Mouse (Mus musculus): ENCODE results near the gene Scube1.
A peak's percentile ranks its signal among the peaks of the same experiment; 100 is the strongest.

The Scube1 gene

DNA sequence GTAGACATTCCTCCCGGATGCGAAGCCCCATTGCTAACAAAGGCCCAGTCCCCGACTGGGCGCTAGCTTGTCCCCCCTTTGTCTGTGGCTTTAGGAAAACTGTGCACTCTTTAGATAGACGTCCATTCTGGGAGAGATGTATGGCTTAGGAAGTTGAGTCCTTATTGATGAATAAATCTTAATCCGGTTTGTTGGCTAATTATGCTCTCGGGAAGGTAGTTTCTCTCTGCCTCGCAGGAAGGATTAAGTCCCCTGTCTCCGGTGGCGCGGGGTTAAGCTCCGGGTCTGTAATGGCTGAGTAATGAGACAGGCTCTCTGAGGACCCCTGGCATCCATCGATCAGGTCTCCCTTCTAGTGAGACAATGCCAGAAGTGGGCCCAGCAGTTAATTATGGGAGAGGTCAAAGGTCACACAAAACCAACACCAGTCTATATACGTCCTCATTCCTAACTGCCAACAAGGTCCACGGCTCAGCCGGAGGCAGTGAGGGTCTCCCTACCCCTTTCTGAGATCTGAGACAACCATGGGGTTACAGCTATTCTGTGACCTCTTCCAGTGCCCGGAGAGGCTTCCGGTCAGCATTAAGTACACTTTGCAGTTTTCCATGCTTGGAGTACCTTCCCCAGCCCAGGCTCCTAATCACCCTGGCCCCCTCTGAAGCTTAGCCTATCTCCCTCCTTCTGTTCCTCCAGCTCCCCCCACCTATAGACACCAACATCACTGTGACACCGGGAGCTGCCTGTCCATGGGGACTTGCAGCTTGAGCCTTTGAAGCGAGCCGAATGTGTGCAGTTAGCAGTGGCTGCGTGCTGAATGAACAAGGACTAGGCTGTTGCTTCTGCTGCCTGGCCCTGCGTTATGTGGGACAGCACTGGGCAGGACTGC is 14.7 kb downstream of the Scube1 start:
- DNase-seq (ENCODE audit: low spot score): no peak

DNA sequence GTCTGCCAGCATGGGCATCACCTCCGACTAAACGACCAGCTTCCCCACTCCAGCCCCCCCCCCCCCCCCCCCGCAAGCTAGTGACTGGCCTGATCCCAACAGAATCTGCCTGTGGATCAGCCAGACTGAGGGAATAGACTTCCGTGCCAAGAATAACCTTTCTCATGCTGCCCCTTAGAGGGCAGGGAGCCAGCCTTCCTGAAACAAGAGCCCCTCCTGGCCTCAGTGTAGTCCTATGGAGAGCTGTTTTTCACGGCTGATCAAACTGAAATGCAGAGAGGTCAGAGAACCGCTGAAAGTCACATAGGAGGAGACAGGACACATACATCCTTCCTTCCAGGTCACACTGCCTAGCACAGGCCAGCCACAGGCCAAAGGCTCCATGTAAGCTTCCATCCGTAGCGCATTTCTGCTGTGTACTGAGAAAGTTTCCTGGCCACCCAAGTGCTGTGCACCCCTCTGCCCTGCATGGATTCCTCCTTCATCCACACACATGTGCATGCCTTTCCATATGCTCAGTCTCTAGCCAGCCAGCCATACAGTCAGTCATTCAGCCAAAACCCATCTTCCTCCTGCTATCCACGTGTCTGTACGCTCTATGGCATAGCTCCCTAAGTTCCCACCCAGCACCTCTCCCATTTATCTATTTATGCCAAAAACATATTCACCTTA is 18.2 kb downstream of the Scube1 start:
- no peak for DNase-seq (ENCODE audit: low spot score)

DNA sequence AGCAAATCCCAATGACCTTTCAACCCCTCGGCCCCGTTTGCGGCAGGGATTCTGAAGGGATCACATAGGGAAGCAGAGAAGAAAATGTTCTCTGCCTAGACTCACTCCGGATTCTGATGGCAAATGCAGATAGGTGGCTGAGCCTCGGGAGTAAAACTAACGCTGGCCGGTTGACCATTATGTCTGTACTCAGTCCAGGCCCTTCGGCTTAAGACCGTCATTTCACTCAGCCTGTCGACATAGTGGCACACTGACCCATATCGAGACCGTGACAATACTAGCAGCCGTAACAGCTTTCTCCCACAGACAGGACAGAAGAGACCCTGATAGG is 24.3 kb downstream of the Scube1 start:
- DNase-seq (ENCODE audit: low spot score): no peak

DNA sequence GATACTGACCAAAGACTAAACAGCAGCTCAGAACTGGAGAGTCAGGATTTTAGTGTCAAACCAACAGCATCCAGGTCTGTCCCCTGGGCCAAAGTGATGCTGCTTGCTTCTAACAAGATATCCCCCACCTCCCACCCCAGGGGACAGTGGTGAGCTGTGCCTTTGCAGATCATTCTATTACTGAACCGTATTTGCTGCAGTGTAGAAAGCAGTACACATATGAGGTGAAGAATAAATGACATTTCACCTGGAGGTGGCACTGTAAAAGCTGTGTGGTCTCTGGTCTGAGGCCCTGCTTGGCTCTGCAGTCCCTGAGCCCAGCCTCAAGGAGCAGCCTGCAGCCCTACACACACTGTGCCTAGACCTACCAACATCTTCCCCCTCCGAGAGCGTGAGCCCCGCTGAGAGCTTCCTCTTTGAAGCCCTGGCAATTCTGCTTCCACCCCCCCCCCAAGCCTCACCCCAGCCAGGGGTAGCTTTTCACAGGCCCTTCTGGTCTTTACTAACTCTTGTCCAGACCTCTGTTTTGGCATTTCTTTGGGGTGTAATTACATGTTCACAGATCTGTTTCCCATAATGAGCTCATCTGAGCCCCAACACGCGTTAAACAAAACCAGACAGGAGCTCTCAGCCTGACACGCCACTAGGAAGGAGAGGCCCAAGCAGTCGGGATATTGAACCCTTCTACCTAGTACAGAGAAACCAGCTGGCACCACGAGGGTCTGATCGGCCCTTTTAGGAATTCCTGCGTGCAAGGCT is 24.8 kb downstream of the Scube1 start:
- no peak for DNase-seq (ENCODE audit: low spot score)

DNA sequence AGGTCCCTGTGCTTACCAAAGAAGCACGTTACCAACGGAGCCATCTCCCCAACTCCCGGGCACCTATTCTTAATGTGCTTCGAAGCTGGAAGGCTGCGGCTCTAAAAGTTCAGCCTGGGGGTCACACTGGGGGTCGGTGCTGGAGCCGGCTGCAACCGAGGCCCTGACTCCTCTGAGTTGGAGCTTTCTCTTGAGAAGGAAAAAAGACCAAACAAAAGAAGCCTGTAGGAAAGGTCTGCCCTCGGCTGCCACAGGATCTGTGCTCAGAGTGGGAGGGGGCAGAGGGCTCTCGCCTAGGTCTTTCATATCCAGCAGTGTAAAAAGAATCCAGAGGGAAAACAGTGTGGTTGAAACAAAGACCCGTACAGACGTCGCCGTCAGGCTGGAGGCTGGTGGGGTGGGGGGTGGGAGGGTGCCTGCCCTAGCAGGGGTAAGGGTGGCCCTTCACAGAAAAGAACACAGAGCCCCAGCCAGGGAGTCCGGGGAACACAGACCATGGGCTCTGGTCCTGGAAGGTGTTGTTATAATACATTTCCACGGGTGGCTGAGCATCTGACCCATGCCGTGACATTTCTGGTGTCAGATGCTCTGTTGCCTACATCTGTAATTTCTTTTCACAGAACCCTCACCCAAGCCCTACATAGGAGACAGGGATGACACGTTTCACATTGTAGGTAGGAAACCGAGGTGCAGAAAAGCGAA is 25.5 kb downstream of the Scube1 start:
- DNase-seq (ENCODE audit: low spot score): no peak

DNA sequence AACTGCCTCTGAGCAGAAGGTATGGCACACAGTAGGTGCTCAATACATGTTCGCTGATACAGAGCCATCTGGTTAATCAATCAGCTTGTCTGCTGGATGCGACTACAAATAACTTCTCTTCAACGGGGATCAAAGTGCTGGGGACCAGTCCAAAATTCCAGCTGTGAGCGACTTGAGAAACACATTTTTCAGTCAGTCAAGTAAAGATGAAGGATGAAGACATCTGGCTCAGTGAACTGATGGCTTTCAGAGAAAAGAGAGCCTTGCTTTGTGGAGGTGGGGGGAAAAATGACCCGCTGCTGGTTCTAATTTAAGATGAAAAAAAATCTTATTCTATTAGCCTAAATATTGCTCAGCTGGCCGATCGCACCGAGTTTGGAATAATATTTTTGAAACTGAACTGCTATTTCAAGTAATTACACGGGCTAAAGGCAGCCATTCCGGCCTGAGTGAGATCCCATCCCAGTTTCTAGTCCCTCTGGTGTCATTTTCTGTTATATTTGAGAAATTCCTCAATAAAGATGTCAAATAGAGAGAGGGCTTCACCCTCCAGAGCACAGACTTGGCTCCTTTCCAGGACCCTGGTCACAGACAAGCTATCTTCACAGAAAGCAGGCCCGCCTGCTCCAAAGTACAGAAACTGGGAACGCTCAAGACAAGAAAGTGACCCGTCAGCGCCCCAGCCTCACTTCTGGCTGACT is 28.0 kb downstream of the Scube1 start:
- DNase-seq (ENCODE audit: low spot score): no peak

DNA sequence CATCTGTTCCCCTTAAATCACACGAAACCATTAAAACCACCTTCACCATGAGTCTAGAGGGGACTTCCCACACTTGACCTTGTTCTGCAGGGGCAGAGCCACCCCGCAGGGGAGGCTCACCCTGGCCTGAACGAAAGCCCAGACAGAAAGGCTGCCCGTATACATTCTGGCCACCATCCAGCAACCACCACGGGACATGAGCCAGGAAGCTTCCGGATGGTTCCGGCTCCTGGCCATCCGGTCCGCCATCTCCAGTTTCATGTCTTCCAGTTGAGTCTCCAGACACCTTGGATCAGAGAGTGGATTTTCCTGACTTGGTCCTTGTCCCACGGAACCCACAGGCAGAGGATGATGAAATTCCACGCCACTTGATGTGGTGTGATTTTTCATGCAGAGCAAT is 29.7 kb downstream of the Scube1 start:
- no peak for DNase-seq (ENCODE audit: low spot score)

DNA sequence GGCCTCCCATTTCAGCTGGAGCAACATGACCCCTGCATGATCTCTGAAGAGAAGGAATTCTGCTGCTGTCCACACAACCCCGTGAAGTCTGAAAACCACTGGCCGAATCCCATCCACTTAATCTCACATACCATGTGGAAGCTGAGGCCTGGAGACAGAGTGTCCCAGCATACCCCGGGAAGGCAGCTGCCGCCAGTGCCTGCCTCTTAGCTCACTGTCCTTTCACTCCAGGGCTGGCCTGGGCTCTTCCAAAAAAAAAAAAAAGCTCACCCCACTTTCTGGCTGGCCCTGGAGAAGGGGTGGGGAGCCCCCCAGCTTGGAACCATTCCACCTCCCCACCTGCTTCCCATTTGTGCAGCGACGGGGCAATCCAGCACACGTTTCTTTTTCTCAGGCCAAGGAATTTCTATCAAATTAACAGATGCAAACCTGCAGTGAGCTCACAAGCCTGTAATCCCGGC is 32.9 kb downstream of the Scube1 start:
- DNase-seq (ENCODE audit: low spot score): peak; percentile 14

DNA sequence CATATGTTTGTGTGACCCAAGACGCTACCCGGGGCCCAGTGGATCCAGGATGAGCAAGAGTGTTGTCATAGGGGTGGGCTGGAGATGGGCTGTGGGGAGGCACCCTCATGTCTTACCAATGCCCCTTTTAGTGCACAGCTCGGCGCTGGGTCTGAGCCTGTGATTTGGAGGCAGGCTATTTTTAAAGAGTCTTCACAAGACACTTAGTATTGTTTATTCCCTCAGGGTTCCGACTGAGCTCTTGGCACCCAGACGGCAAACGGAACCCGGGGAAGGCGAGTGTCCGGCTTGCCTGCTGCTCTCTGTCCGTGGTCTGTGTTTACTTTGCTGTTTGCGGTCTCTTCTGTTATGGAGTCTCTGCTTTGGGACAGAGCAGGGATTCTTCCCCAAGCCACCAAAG is 34.9 kb downstream of the Scube1 start:
- DNase-seq (ENCODE audit: low spot score): no peak

DNA sequence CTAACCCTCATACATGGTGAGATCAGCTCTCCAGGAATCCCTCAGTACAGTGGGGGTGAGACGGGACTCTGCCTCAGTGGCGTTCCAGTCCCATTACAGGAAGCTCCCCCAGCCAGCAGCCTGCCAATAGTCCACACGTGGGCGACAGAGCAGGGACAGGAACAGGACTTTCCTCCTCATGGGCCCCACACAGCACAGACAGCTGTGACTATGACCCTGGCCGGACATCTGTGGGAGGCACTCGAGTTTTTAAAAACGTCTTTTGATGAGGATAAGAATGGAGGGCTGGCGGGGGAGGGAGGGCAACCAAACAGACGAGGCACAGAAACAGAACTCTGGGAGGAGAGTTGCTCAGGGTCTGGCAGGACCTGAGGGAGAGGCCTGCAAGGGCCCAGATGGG is 38.2 kb downstream of the Scube1 start:
- peak; percentile 42 for DNase-seq (ENCODE audit: low spot score)

DNA sequence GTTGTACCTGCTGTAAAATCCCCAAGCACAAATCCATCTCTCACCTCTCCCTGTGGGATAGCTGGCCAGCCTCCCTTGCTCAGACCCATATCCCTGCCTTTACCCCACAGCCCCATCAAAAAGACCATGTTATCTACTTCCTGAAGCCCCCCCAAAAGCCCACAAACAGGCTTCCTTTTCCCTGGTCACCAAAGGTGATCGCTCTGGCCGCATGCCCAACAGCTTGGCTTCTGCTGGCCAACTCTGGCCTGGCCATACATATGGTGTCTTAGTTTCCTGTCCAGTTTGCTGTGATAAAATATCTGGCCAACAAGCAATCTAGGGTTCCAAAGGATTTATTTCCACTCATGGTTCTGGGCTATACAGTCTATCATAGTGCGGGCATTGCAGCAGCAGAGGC is 38.9 kb downstream of the Scube1 start:
- DNase-seq (ENCODE audit: low spot score): no peak

DNA sequence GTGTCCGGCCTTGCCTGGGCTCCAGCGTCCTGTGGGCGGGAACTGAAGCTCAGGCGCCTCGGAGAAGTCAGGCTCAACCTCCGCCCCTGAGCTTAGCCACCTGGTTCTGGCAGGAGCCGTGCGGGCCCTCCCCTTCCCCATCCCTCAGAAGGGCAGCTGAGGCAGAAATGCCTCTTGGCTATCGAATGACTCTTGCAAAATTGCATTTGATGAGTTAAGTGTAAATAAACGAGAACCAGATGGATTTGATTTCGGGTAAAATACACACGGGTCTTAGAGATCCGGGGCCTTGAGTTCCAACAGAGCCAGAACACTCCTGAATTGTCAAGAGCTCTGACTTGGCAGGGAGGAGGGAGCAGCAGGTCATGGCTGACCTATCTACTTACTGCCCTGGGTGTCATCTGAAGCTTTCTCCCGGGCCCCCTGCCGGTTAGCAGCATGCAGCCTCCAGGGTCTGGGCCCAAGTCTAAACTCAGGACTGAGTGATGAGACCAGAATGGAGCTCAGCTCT is 41.7 kb downstream of the Scube1 start:
- no peak for DNase-seq (ENCODE audit: low spot score)

DNA sequence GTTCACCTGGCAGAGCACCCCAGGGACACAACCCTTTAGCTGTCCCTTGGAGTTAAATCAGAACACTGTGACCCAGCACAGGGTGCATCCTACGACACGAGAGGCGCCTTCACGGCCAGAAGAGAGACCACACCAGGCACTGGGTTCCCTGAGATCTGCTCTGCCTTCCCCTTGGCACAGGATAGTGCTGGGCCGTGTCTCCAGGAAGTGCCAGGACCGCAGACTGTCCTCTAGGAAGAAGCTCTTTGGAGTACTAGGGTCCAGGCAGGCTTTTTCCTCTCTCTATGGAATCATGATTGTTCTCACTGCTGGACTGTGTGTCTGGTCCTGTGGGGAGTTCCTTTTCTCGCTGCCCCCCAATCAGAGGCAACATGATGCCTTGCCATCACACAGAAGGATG is 44.5 kb downstream of the Scube1 start:
- no peak for DNase-seq (ENCODE audit: low spot score)

DNA sequence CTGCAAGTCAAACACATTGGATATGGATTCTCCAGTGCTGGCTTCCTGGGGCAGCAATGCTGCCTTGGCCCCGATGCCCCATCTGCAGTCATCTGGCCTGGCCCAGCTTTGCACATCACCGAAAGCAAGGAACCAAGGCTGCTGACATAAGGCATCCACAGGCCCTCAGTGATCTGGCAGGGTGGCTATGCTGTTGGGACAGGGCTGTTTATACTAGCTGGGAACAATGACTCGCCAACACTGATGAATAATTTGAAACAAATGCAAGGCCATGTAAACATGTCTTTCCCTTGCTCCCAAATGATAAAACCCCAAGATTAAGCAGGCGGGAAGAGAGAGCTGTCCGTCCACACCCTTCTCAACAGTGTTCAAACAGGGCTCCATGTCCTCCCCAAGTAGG is 45.1 kb downstream of the Scube1 start:
- no peak for DNase-seq (ENCODE audit: low spot score)

DNA sequence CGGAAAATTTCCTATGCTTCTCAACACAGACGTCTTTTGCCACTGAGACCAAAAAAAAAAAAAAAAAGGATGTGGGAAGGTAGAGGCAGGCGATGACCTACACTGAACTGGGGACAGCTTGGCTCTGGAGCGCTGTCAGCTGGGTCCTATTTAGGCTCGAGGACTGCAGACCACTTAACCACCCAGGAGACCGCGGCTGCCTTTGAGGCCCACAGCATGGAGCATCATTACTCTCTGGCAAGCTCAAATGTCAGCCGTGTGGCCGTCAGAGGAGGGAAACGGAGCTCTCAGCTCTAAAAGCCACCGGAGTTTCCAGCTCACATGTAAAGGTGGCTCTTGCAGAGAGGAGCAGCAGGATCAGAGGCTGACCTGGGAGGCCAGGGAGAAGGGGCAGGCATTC is 46.2 kb downstream of the Scube1 start:
- no peak for DNase-seq (ENCODE audit: low spot score)

DNA sequence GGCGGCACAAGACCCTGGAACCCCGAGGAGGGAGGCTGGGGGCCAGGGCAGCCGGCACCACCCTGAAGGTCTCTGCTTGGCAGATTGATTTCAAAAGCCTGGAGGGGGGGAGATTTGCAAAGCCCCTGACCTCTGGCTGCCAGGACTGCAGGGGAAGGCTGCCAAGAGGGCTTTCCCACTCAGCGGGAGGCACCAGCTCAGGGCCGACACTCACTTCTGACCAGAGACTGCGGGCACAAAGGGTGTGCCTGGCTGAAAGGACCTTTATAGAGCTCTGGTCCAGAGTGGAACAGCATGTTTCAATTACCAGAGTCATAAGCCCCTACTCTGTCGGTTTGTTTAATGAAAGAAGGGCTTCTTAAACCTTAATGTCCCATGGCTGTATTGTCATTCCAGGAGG is 46.7 kb downstream of the Scube1 start:
- no peak for DNase-seq (ENCODE audit: low spot score)

DNA sequence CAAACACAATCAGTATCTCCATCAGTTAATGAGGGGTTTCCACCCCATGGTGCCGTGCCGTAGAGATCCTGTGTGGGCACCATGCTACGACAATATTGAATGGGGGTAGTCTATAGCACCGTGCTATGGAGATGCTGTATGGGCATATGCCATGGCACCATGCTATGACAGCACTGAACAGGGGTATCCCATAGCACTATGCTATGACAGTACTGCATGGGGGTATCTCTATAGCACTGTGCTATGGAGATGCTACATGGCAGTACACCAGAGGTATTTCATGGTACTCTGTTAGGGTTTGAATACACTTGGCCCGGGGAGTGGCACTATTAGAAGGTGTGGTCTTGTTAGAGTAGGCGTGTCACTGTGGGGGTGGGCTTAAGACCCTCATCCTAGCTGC is 47.7 kb downstream of the Scube1 start:
- DNase-seq (ENCODE audit: low spot score): no peak

DNA sequence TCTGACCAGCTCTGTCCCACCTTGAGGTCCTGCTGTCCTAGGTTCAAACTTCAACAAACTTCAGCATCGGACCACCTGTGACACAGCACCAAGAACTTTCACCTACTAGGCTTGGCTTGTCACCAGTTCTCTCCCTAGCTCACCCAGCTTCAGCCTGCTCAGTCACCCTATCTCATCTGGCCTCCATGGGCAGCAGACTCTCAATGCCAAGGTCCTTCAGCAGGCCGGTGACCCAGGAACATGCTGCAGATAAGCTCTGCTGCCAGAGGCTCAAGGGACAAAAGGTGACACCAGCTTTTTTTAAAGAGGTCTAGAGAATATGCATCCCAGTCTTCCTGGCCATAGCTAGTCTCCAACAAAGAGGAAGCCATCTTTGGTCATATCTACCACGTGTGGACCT is 48.5 kb downstream of the Scube1 start:
- DNase-seq (ENCODE audit: low spot score): no peak

DNA sequence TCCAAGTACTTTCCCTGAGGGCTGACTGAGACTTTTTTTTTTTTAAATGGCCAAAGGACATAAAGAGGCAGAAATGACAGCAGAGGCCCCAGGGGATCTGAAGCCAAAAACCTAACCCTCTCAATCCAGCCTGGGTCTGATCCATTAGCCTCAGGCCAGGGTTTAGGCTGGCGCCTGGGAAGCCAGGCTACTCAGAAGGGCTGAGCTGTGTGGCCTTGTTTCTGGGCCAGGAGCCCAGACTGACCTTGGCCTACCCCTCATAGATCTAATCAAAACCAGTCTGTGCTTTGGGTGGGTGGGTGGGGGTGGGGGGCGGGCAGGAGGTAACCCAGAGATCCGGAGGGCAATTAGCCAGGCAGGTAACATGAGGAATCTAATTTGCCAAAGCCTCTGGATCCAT is 51.2 kb downstream of the Scube1 start:
- DNase-seq (ENCODE audit: low spot score): peak; percentile 16

DNA sequence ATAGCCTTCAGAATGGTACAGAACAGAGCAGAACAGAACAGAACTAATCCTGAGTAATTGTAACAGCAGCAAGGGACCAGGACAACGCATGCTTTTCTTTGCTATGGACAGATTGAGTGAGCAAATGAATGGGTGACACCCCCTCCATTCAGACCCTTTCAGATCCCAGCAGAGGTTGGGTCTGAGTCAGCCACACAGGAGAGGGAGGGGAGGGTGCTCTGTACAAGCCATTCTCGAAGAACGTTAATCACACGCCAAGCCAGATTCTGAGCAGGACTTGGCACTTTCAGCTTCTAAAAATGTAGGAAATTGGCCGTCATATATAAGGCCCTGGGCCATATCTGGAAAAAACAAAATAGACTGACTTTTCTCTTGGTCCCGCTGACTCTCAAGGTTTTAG is 57.3 kb downstream of the Scube1 start:
- no peak for DNase-seq (ENCODE audit: low spot score)

DNA sequence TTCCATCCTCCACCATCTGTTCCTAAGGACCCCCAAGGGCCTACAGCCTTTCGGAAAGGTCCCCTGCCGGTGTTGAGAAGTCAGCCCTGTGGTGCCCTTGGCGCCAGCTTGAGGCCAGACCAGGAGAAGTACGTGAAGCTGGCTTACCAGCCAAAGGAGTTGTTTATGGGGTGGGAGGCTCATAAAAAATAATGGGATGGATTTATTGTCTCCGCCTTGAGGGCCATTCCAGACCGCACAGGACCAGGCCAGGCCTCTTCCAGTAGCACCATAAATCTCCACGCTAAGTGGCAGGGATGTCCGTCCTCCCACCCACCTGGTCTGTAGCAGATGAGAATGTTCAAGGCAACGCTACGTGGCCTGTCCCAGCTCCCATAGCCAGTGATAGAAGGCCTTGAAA is 58.4 kb downstream of the Scube1 start:
- DNase-seq (ENCODE audit: low spot score): no peak

DNA sequence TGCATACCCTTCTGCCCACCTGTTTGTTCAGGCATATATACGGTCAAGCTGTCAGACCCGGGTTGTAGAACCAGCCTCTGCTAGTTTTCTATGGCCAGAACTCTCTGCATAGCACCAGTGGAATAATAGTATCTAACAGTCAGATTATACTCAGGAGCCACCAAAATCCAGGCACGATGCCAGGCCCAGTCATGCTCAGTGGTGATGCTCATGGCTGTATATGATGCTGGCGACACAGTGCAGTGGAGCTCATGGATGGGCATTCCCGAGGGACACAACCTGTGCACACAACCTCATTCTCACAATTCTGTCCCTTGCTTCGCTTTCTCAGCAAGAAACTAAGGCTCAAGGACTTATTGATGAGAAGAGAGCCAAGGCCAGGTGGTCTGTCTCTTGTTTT is 58.8 kb downstream of the Scube1 start:
- no peak for DNase-seq (ENCODE audit: low spot score)

Data from testis, postnatal 14 days (tissue).